Mouse (Mus musculus) layer of hippocampus, adult 9-10 months (tissue): Measurements from ENCODE around the gene Gm15128.
"Not testable (repeated sequence)": the region's sequence is repeated elsewhere in the genome, so short reads cannot be mapped to it uniquely, and the experiment has no call there.

Experiments
- DNase-seq: peaks from one replicate; pipeline ENCODE4 v3.0.0; 2022; ENCODE audit warnings: low spot score

Gene Gm15128

DNA sequence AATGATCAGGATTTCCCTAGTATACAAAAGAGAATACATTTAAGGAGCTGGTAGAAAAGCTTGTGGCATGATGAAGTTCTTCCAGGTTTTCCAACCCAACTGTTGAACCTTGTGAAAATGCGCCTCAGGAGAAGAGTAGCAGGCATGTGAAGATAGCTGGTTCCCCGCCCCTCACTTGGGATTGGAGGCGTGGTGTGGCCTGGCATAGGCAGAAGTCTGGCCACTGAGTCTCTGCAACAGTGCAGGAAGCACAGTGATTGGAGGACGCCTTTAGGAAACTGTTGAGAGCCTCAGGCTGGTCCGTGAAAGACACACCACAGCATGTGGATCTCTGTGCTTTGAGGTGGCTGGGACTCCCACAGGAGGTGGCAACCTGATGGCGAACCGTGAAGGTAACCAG is at the start of gene Gm15128:
TSS of gene Gm15128 (plus strand) at position 301 of the 400 bp plus-strand sequence.
- DNase-seq = not testable (repeated sequence)
